17 mouse cellular contexts compared by ENCODE assay signal in genomic region chr1:131491579-131491978, GRCm38 (mm10). TPM values are rescaled to one million over a fixed set of nuclear protein-coding genes. Genes with fewer than 3 reads are reported as not detected.
DNase-seq lines count a peak whose midpoint lies in the region; ATAC-seq and TF ChIP-seq lines count a peak whose summit lies in the region.
"Had no signal": no experiment of that assay in that cellular context is flagged by ENCODE, and none has a peak within 500 bp of the region (broad histone marks: within the 10 kb centered on the region; RNA-seq: fewer than 3 reads in every experiment).

No protein-coding gene starts in this region.

- TF ChIP-seq CTCF in layer of hippocampus, adult 2 months (conservative IDR thresholded peaks at IDR 0.05): no peak

- peak overlapping the region; percentile 43 for H3K4me2 ChIP-seq in heart, embryonic 12.5 days
- no peak overlapping the region for H3K4me2 ChIP-seq in hindbrain, embryonic 16.5 days (ENCODE audit: low read length)
- peak overlapping the region; percentile 9; the same call in 1 of the 2 replicates for H3K4me2 ChIP-seq in neural tube, embryonic 15.5 days
- H3K4me2 ChIP-seq: embryonic facial prominence, embryonic 13.5 days; limb, embryonic 13.5 days; stomach, embryonic 15.5 days had no signal

- H3K4me1 ChIP-seq in heart, embryonic 12.5 days (replicated peaks): peaks cover 53% of the 10 kb centered on the region
- peaks cover 6% of the 10 kb centered on the region for H3K4me1 ChIP-seq in hindbrain, embryonic 16.5 days (ENCODE audit: control insufficient read depth, insufficient read depth, low read depth, low read length)
- peaks cover 31% of the 10 kb centered on the region for H3K4me1 ChIP-seq in neural tube, embryonic 15.5 days

- no peaks in the 10 kb centered on the region for H3K36me3 ChIP-seq in heart, embryonic 12.5 days
- H3K36me3 ChIP-seq in hindbrain, embryonic 16.5 days (ENCODE audit: control insufficient read depth, insufficient read depth, low read length): no peaks in the 10 kb centered on the region
- no peaks in the 10 kb centered on the region for H3K36me3 ChIP-seq in neural tube, embryonic 15.5 days
- H3K36me3 ChIP-seq: embryonic facial prominence, embryonic 13.5 days; limb, embryonic 13.5 days; stomach, embryonic 15.5 days had no signal

- no peak for DNase-seq in heart, postnatal 25 days (ENCODE audit: low spot score)
- DNase-seq in layer of hippocampus, adult 2 months (ENCODE audit: low spot score in 2 of 2): no peak
- DNase-seq in layer of hippocampus, adult 11-12 months (ENCODE audit: low spot score): no peak
- no peak for DNase-seq in B cell, adult 2 months
- DNase-seq: adrenal gland, postnatal 36 days; kidney, adult 11 months; kidney, postnatal 10 days; right cerebral cortex, postnatal 14 days had no signal

- 17% methylated on average over 4 of the region's 4 CpGs for WGBS in heart, embryonic 12.5 days
- WGBS in hindbrain, embryonic 16.5 days: 36% methylated on average over 4 of the region's 4 CpGs
- 31% methylated on average over 4 of the region's 4 CpGs for WGBS in neural tube, embryonic 15.5 days

- intact Hi-C loops in heart, postnatal 25 days (cut with DNase I): no loop called here

- H3K9ac ChIP-seq in heart, embryonic 12.5 days: no peak overlapping the region
- H3K9ac ChIP-seq in hindbrain, embryonic 16.5 days (ENCODE audit: low read depth, low read length): no peak overlapping the region
- no peak overlapping the region for H3K9ac ChIP-seq in neural tube, embryonic 15.5 days (replicated peaks)
- H3K9ac ChIP-seq: embryonic facial prominence, embryonic 13.5 days; limb, embryonic 13.5 days; liver, embryonic 14.5 days; stomach, embryonic 15.5 days had no signal

- H3K9me3 ChIP-seq in heart, embryonic 12.5 days (replicated peaks): no peaks in the 10 kb centered on the region
- H3K9me3 ChIP-seq in hindbrain, embryonic 16.5 days (ENCODE audit: control insufficient read depth, low read length): no peaks in the 10 kb centered on the region
- H3K9me3 ChIP-seq in neural tube, embryonic 15.5 days (replicated peaks): no peaks in the 10 kb centered on the region
- H3K9me3 ChIP-seq: embryonic facial prominence, embryonic 13.5 days; limb, embryonic 13.5 days; megakaryocyte, embryonic 14.5 days; stomach, embryonic 15.5 days had no signal

- H3K4me3 ChIP-seq in heart, embryonic 12.5 days: no peak overlapping the region
- no peak overlapping the region for H3K4me3 ChIP-seq in layer of hippocampus, adult 2 months
- H3K4me3 ChIP-seq in hindbrain, embryonic 16.5 days (ENCODE audit: low read length): no peak overlapping the region
- no peak overlapping the region for H3K4me3 ChIP-seq in neural tube, embryonic 15.5 days (replicated peaks)
- H3K4me3 ChIP-seq: embryonic facial prominence, embryonic 13.5 days; limb, embryonic 13.5 days; megakaryocyte, embryonic 14.5 days; stomach, embryonic 15.5 days had no signal

- H3K27me3 ChIP-seq in heart, embryonic 12.5 days (replicated peaks): no peaks in the 10 kb centered on the region
- H3K27me3 ChIP-seq in hindbrain, embryonic 16.5 days (replicated peaks; ENCODE audit: control insufficient read depth, insufficient read depth, low read length): no peaks in the 10 kb centered on the region
- H3K27me3 ChIP-seq in neural tube, embryonic 15.5 days (replicated peaks): no peaks in the 10 kb centered on the region
- H3K27me3 ChIP-seq: embryonic facial prominence, embryonic 13.5 days; limb, embryonic 13.5 days; megakaryocyte, embryonic 14.5 days; stomach, embryonic 15.5 days had no signal

- no peak for ATAC-seq in heart, embryonic 12.5 days (ENCODE audit: insufficient number of reproducible peaks, low FRiP score)
- peak; percentile 59; the same call in 1 of the 2 replicates for ATAC-seq in hindbrain, embryonic 16.5 days
- peak; percentile 68 for ATAC-seq in neural tube, embryonic 15.5 days (ENCODE audit: low FRiP score)
- ATAC-seq: lung, postnatal 0 days had no signal

- H3K27ac ChIP-seq in heart, embryonic 12.5 days (ENCODE audit: poor library complexity, severe bottlenecking): peak overlapping the region; percentile 14; the same call in 1 of the 2 replicates
- peak overlapping the region; percentile 54 for H3K27ac ChIP-seq in layer of hippocampus, adult 2 months
- no peak overlapping the region for H3K27ac ChIP-seq in hindbrain, embryonic 16.5 days (ENCODE audit: low read depth, low read length)
- H3K27ac ChIP-seq in neural tube, embryonic 15.5 days (replicated peaks): peak overlapping the region; percentile 64
- H3K27ac ChIP-seq: embryonic facial prominence, embryonic 13.5 days; limb, embryonic 13.5 days; liver, embryonic 14.5 days; stomach, embryonic 15.5 days had no signal

RNA-seq across cellular contexts. Expression of gene Srgap2, which starts 35.6 kb away (rescaled TPM):
- polyA plus RNA-seq in heart, embryonic 12.5 days (2016; fragmentation: Nextera tagmentation; extraction: Ambion mirVana): 18.6 and 24.3 TPM in 2 replicates
- total RNA-seq in heart, postnatal 25 days (2021): 10 to 100 TPM; 22.8 to 24.3 TPM
- total RNA-seq in layer of hippocampus, adult 2 months (2021): 10 to 100 TPM; 83.4 to 92.0 TPM
- polyA plus RNA-seq in hindbrain, embryonic 16.5 days (2015; fragmentation: Nextera tagmentation; extraction: Ambion mirVana): 24.6 and 30.4 TPM in 2 replicates
- polyA plus RNA-seq in neural tube, embryonic 15.5 days (2015; fragmentation: Nextera tagmentation; extraction: Ambion mirVana): 23.2 and 27.2 TPM in 2 replicates

RNA-seq across cellular contexts. Expression of gene Fam72a, which starts 36.1 kb away (rescaled TPM):
- 3.2 and 3.4 TPM in 2 replicates for polyA plus RNA-seq in heart, embryonic 12.5 days (2016; fragmentation: Nextera tagmentation; extraction: Ambion mirVana)
- total RNA-seq in heart, postnatal 25 days (2021): under 1 TPM; 0.73 to 0.88 TPM
- 1 to 10 TPM in 1 of 2 experiments, under 1 TPM in 1; 0.88 to 1.7 TPM for total RNA-seq in layer of hippocampus, adult 2 months (2021)
- polyA plus RNA-seq in hindbrain, embryonic 16.5 days (2015; fragmentation: Nextera tagmentation; extraction: Ambion mirVana): 1.1 and 1.6 TPM in 2 replicates
- polyA plus RNA-seq in neural tube, embryonic 15.5 days (2015; fragmentation: Nextera tagmentation; extraction: Ambion mirVana): 1.2 and 1.8 TPM in 2 replicates
